Mouse (Mus musculus): ENCODE results near the gene Gsg1.
A peak's percentile ranks its signal among the peaks of the same experiment; 100 is the strongest.

The Gsg1 gene

GRCm38 (mm10) chr6:135206909-135207308, 47.2 kb downstream of the Gsg1 start:
- no peak for DNase-seq (ENCODE audit: low read depth, low spot score)

DNA sequence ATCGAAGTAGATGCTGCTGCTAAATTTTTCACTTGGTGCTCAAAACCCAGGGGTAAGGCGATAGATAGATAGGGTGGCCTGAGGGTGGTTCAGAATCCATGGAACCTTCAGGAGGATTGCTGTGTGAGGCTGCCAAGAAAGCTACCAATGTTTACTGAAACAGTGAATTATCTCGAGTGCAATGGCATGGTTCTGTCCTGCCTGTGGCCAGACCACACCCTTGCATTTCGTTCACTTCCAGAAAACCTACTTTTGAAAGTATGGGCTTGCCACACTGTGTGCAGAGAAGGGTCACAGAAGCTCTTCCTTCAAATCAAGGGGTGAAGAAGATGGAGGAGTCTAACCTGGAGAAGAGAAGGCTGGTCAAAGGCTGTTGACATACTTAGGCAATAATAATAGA, 48.3 kb downstream of the Gsg1 start:
- no peak for DNase-seq (ENCODE audit: low read depth, low spot score)

GRCm38 (mm10) chr6:135204869-135205268, 49.3 kb downstream of the Gsg1 start:
- DNase-seq (ENCODE audit: low read depth, low spot score) = no peak

GRCm38 (mm10) chr6:135203737-135204136, 50.4 kb downstream of the Gsg1 start:
- DNase-seq (ENCODE audit: low read depth, low spot score) = no peak

DNA sequence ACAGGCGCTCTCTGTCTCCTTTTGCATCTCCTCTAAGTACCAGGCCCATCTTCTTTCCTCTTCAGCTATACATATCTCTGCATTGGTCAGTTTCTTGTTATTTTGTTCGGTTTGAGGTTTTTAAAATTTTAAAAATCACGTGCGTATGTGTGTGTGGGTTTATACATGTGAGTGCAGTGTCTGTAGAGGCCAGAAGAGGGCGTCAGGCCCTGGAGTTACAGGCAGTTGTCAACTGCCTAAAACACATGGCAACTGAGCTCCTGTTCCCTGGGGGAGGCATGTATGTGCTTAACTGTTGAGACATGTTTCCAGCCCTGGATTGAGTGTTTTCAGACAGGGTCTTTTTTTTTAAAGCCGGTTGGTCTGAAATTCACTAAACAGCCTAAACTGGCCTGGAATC, 51.5 kb downstream of the Gsg1 start:
- no peak for DNase-seq (ENCODE audit: low read depth, low spot score)

DNA sequence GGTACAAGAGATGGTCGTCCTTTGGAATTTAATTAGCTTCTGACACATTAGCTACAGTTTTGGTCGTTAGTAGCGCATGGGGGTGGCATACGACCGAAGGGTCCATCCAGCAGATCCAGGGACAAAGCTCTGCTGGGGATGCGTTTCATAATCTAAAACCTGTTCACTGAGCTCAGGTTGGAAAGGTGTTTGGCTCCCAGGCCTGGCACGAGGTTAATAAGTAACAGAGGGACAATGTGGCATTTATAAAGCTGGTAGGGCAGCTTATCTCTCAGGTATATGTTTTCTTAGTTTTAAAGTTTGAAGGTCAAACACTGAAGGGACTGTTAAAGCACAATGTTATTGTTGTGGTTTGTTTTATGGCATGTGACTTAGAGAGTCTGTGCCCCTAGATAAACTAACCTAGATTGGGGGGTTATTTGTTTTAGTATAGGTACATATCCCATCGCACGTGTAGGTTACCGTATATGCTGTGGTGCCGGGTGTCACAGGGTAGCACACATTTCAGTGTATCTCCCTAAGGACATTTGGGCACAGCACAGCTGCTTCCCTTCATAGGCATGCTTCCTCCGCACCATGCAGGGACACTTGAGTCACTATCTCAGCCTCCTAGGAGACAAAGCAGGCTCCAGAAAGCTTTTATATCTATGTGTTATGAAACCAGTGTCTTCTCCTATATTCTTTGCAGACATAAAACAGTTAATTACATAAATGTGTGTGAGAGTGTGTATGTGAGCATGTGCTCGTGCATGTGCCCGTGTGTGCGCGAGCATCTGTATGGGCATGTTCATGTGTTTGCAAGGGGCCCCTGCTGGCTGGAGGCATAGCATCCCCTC, 53.8 kb downstream of the Gsg1 start:
- no peak for DNase-seq (ENCODE audit: low read depth, low spot score)

DNA sequence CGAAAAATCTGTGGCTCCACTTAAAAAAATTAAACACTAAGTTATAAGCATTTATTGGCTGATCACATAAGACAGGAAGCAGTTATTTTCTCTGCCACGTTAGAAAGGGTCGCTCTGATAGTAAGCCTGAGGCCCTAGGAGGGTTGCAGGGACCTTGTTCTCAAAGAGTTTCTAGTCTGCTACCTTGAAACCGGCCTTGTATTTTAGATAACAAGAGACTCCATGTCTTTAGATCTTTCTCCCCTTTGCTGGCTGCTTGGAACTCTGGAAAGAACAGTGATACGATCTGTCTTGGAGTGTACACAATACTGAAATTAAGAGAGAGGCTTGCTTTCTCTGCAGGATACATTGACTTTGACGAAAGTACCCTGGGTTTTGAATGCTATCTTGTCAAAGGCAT, 55.4 kb downstream of the Gsg1 start:
- peak; percentile 26 for DNase-seq (ENCODE audit: low read depth, low spot score)

- peak; percentile 75 for DNase-seq (ENCODE audit: low read depth, low spot score)
Observed at GRCm38 (mm10) chr6:135197921-135198532, 56.1 kb downstream of the Gsg1 start, which contains the start of the genes Fam234b and Hebp1. TSS of gene Fam234b (plus strand) at chr6:135197977. TSS of gene Hebp1 (minus strand) at chr6:135198022.

DNA sequence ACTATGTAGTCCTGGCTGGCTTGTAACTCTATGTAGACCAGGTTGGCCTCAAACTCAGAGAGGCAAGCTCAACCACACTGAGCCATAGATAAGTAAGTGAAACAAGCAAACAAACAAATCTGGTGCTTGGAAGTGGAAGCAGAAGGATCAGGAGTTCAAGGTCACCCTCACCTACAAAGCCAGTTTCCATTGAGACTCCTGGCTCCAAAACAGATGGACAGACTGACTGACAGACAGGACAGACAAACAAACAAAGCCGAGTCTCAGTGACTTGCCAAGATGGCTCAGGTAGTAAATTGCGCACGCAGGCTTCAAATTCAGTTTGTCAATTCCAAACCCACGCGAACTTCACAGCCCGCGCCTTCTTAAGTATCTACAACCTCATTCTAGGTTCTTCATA, 56.7 kb downstream of the Gsg1 start:
- peak; percentile 40 for DNase-seq (ENCODE audit: low read depth, low spot score)

- peak; percentile 81 for DNase-seq (ENCODE audit: low read depth, low spot score)
Observed at GRCm38 (mm10) chr6:135196707-135197106, 57.4 kb downstream of the Gsg1 start.

- DNase-seq (ENCODE audit: low read depth, low spot score) = peak; percentile 63
Observed at GRCm38 (mm10) chr6:135194907-135195306, 59.2 kb downstream of the Gsg1 start.

DNA sequence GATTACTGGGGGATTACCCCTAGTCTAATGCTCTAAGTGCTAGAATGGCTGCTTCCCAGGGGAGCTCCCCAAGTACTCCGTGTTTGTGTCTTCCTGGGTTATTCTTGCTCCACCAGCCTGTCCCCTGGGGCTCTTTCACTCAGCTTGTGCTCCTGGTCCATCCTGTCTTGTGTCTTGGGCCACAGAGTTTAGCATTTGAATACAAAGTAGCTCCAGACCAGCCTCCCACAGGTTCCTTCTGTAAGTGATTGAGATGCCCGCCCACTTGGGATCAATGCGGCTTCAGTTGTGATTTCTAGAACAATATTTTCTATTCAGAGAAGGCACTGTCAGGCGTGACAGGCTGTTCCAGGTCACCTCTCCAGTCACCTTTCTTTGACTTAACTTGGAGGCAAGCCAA, 60.4 kb downstream of the Gsg1 start:
- no peak for DNase-seq (ENCODE audit: low read depth, low spot score)

- DNase-seq (ENCODE audit: low read depth, low spot score) = no peak
Observed at GRCm38 (mm10) chr6:135192993-135193392, 61.2 kb downstream of the Gsg1 start.

- no peak for DNase-seq (ENCODE audit: low read depth, low spot score)
Observed at GRCm38 (mm10) chr6:135191906-135192305, 62.2 kb downstream of the Gsg1 start.

DNA sequence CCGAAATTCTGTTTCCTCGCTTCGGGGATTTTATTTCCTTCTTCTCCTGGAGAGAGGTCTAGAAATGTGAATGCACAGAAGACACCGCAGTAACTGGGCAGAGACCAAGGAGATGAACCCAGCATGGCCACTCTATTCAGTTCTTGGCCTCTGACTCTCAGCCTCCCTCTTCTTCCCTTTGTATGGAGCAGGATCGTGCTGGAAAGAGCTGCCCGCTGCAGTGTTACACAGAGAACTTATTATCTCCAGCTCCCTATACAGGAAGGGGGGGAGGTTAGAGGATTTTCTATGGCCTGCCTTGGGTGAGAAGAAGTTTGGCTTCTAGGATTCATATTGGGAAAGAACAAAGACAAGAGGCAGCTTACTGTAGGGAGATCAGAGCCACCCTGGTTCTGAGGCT, 64.0 kb downstream of the Gsg1 start:
- DNase-seq (ENCODE audit: low read depth, low spot score) = no peak

DNA sequence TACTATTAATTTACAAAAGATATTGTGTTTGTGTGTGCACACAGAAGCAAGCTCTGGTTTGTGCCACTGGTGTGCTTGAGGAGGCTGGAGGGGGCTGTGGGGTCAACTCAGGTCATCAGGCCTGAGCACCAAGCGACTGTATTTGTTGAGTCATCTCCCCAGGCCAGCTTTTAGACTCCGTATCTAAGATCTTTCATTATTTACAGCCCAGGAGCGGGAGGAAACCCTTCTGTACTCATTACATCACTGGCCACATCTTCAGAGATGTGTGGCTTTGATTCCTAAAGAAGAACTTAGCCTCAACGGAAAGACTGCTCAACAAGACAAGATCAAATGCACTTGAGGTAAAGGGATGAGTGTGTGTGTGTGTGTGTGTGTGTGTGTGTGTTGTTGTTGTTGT, 65.5 kb downstream of the Gsg1 start:
- DNase-seq (ENCODE audit: low read depth, low spot score) = no peak
